Mouse (Mus musculus): ENCODE results near the gene Fnip2. TPM values are rescaled to one million over a fixed set of nuclear protein-coding genes. Genes with fewer than 3 reads are reported as not detected.

The Fnip2 gene
- total RNA-seq, 2 experiments from 2014 or later = 5.7 to 7.7 TPM

DNA sequence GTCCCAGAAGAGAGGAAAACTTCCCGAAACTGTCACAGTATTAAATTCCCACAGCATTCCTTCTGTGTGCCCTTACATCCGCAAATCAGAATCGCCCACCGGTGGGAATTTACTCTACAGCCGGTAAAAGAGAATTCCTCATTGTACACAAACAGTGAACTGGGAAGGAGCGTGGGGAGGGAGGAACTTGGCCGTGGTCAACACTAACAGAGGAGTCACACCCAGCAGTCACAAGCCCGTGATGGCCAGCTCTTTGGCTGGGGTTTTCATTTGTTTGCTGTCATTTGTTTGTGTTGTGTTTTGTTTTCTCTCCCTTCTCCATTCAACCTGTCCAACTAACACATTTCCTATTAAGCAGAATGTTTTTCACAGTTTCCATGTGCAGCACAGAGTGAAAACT is 39.7 kb downstream of the Fnip2 start:
- no peak for DNase-seq

GRCm38 (mm10) chr3:79527521-79527920 is 40.1 kb downstream of the Fnip2 start:
- no peak for DNase-seq

DNA sequence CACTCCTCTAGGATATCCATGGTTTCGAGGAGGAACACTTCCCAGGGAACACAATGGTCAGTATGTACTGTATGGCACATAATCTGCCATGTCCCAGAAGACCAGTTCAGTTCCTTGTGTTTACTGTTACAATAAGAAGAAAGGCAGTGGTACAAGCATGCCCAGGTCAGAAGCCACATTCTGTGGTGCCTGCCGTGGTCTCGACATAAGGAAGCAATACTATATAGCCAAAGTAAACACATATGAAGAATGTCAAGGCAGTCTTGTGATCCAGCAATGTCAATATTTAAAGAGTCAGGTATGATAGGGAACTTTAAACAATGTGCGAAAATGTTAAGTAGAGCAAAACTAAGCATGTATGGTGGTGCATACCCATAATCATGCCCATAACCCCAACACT is 44.2 kb downstream of the Fnip2 start:
- no peak for DNase-seq

- DNase-seq = no peak
Observed at GRCm38 (mm10) chr3:79519862-79520261, 47.7 kb downstream of the Fnip2 start.

DNA sequence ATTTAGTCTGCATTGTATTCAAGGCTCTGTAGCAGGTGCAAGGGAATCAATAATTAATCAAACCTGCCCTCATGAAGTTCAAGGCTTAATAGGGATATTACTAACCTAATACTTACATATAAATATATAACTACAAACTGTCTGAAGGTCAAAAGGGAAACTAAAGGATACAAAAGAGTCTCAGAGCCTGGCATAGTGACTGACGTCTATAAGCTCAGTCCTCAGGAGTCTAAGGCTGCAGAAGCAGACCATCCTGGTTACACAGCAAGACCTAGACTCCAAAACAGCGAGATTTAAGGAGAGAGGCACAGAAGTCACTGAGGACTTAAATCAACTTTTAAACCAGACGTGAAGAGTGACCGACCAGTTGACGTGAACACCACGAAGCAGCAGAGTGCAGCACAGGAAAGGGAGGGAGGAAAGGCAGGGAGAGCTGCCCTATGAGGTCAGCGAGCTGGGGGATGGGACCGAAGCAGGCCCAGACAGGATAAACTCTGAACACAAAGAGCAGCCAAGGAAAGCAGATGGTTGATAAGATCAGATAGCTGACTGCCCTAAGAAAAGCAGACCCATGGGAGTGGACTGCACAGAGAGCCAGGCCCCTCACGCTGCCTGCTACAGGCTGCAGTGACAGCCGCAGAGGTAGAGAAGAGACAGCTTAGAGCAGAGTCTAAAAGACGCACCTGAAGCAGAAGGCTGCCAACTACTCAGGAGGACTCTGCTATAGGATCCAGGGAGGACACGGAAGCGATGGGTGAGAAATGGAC is 48.7 kb downstream of the Fnip2 start:
- peak; percentile 32 for DNase-seq

GRCm38 (mm10) chr3:79517884-79518591 is 49.6 kb downstream of the Fnip2 start:
- DNase-seq = peak; percentile 40

- no peak for DNase-seq
Observed at GRCm38 (mm10) chr3:79516958-79517357, 50.6 kb downstream of the Fnip2 start.

- no peak for DNase-seq
Observed at GRCm38 (mm10) chr3:79516099-79516920, 51.3 kb downstream of the Fnip2 start.

DNA sequence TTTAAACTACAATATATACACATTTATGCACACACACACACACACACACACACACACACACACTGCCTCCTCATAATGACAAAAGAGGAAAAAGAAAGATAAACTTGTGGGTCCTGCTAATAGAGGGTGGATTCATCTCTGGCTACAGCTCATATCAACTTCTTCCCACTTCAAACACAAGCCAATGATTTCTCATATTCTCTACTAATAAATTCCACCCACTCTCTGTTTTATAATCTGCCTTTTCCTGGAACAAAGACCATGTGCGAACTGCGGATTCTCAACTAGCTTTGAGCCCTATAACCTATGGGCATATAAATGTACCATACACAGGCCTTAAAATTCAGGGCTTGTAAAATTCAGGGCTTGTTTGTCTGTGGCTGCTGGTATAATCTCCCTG is 53.3 kb downstream of the Fnip2 start:
- no peak for DNase-seq

DNA sequence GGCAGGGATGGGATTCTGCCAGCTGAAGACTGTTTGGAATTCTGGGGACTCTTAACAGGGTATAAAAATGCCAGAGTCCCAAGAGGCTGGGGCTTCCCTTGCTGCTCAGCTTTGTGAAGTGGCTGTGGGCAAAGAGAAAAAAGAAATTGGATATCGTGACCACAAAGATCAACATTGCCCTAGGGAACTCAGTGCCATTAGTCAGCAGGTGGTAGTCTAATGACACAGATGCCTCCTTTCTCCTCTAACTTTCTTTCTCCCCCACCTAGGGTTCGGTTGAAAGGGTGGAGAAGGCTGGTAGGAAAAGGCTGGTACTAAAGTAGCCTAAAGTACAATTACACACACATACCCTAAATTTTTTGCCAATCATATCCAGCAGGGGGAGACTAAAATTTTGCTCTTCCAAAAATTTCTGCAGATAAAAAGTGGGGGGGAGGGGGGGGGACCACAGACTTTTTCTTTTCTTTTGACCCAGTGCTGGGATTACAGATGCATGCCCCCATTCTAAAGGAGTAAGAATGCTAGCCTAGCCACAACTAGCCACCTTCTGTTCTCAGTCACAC is 66.3 kb downstream of the Fnip2 start:
- DNase-seq = no peak

DNA sequence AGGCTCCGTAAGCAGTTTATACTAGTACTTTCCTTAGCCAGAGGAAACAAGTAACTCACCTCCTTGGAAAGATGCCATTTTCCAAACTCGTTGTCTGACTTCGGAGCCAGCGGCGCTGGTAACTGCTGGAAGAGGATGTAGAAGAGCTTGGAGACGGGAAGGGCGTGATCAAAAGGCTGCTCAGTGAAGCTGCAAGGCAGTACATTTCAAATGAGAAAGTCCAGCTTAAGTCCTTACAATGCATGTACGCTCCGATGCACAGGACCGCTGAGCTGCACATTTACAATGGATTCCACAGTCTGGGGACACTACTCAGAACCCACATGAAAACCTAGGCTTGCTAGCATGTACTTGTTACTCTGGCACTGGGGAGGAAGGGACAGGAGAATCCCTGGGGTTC is 67.3 kb downstream of the Fnip2 start:
- DNase-seq = no peak

DNA sequence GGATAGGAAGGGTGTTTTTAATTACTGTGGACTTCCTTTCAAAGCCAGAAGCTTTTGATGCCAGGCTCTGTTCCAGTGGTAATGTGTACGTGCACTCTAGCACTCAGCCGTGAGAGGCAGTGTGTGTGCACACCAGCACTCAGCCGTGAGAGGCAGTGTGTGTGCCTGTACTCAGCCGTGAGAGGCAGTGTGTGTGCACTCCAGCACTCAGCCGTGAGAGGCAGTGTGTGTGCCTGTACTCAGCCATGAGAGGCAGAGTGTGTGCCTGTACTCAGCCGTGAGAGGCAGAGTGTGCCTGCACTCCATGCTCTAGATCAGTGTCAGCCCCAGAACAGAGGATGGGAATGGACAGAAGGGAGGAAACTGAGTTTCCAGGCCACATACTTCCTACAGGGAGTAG is 70.9 kb downstream of the Fnip2 start:
- DNase-seq = no peak

DNA sequence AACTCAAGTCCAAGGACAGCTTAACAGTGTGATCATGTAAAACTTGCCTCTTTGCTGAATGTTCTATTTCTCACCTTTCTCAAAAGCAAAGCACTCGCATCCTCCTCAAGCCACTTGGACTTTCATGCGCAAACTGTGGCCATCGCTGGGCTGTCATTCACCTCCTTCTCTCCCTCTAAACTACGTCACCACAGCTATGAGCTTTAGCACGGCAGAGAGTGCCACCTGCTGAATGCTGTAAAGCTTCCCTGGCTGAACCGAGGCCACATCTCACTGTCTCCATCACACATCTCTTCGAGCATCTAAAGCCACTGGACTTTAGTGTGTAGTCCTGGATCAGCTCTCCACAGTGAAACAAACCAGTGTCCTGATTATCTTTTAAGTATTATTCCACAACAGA is 72.4 kb downstream of the Fnip2 start:
- no peak for DNase-seq

DNA sequence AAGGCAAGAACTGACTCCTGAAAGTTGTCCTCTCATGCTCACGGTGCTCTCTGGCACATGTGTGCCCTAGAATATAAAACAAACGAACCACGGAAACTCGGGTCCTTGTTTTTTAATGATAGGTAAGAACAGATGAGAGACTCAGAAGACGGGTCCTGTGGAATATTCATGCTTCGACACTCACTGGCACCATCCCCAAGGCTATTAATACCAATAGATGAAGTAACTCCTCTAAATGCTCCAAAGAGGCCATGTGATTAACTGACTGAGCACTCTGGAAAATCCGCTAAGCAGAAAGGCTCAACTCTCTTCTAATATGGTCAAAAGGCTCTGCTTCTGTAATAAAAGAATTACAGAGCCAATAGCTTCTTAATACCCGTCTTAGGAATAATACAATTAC is 73.6 kb downstream of the Fnip2 start:
- no peak for DNase-seq

DNA sequence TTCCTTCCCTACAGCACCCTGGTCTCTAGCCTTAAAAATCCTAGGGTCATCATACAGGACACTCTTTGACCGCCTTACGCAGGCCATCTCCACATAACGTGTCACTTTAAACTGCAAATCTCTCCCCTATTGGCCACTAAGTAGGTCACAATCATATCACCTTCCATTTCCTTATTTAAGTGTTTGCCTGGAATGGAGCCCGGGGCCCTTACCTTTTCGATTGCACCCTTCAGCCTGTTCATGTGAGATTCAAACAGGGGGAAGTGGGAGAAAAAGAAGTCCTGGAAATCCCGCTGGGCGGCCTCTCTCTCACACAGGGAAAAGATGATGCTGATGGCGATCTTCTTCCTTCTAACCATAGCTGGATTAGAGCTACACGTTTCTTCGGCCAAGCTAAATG is 74.5 kb downstream of the Fnip2 start:
- DNase-seq = no peak

GRCm38 (mm10) chr3:79491614-79492013 is 76.0 kb downstream of the Fnip2 start:
- no peak for DNase-seq

GRCm38 (mm10) chr3:79490102-79490501 is 77.5 kb downstream of the Fnip2 start:
- no peak for DNase-seq

DNA sequence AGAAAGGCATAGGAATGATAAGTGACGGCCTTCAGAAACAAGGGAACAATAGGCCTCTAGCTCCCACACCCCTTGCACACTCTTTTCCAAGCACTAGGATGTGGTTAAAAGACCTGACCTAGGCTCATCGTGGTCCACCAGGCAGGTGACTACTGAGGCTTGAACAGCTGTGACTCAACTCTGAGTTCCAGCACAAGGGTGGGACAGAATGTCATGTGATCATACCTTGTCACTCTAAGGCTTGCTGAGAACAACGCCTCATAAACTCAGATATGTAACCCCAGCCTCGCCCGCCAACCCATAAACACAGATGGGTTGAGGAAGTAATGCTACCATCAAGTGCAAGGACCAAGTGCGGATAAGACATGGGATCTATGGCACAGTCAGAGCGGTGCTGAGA is 79.6 kb downstream of the Fnip2 start:
- DNase-seq = no peak

DNA sequence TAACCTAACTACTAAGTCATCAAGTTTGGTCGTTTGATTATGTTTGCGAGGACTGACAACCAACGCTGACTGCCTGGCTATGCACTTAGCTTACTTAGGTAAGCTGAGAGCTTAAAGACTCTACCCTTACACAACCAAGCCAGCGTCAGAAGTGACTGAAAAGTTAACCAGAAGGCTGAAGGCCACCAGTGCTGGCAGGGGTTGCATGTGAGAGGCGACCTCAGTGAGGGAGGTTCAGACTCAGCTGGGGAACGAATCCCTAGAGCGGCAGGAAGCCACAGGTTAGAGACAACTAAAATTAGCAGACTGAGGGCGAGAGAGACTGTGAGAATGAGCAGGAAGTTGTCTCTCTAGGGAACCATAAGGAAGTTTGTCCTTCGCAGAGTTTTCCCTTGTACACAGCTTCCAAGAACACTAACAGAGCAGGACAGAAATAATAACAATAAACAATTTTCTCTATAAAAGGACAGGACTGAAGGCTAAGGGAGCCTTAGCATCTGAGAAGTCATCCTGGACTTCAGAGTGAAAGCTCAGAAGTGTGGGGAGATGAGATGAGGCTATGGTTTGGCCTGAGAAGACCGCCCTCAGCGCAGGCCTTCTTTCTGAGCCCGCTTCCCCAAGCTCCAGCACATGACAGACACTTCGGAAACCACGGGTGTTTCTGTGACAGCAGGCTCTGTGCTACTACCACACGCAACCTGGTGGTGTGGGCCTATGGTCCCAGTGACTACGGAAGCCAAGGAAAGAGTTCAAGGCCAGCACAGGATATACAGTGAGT is 83.1 kb downstream of the Fnip2 start:
- no peak for DNase-seq

GRCm38 (mm10) chr3:79478880-79479279 is 88.7 kb downstream of the Fnip2 start:
- no peak for DNase-seq

DNA sequence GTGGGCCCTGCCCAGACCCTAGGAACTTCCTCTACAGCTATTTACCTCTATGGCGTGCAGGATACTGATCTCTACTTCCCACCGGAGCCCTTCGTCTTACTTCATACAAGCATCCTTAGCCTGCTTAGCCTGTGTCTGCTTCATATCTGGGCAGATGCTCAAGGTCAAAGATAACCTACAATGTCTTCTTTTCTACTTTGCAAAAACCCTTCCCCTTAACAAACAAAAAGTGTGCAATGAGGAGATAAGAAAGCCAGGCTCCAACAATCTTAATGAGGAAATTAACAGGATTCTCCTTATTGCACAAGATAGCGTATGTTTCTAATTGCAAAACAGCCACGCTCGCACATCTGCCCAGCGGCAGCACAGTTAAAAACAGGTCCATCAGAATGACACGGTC is 89.2 kb downstream of the Fnip2 start:
- no peak for DNase-seq

GRCm38 (mm10) chr3:79475980-79476379 is 91.6 kb downstream of the Fnip2 start:
- no peak for DNase-seq
